Mouse (Mus musculus) brain, adult 2 months (tissue): Measurements from ENCODE around the gene Ppp1r11.

ENCODE experiments used
- DNase-seq: peaks from one replicate; pipeline ENCODE4 v3.0.0; 2011; ENCODE audit warnings: low read depth, low spot score

Gene Ppp1r11

DNA sequence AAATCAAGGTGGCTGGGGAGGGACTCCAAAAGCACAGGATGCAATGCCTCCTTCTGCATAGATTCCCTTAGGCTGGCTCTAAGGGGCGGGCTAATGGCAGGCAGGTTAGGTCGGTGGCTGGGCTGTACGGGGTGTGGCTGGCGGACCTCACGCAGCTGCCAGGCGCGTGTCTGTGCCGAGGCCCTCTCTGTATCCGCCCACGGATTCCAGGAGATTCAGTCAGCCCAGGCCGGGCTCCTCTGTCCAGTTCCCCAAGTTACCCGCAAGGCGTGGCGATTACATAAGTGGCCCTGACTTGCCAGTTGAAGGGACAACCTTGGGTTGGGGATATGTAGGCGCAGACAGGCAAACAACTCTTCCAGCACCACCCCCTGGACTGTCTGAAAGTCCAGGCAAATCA is 31.3 kb downstream of the Ppp1r11 start:
- DNase-seq, result no peak

DNA sequence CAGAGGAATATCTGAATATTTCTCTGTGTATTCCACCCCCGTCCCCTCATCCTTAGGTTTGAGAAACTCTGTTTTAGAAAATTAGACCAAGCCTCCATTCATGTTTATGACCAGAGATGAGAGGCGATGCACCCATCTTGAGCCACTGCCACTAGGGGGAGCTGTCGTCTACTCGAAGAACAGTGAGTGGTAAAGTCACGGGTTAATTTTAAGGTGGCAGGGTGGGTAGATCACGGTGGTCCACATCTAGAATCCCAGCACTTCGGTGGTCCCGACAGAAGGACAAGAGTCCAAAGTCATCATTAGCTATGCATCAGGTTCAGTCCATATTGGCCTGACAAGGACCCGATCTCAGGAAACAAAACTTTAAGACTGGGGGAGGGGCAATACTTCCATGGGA is 36.5 kb downstream of the Ppp1r11 start:
- DNase-seq, result peak; percentile 73

DNA sequence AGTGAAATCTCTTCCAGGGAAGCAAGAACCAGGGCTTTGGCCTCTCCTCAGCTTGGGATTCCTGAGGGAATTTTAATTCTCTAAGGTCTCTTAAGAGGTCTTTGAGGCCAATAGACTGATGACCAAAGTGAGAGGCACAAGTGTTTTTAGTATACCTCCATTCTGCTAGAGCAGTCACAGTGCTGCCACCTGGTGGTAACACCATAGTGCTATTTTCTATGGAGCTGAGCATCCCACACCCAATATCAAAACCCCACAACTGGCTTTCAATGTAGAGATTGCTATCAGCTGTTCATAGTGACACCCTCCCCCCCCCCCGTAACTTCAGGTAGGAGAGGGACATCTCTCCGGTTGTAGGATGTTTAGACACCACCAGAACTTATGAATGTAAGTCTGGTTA is 37.4 kb downstream of the Ppp1r11 start:
- peak; percentile 84 for DNase-seq

DNA sequence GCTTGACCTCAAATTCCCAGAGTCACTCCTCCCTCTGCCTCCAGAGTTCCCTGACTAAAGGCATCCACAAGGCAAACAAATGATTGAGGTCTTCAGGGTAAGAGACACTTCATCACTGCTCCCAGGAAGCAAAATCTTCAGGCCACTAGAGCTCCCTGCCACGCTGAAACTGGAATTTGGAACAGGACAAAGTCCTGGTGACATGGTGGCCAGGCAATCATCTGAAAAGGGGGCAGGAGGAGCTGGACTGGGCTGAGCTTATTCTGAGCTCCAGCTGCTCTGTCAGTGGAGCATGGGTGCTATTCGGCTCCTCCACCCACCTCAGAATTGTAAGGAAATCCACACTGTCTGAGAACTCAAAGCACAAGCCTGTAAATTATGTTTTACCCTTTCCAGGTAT is 39.5 kb downstream of the Ppp1r11 start:
- no peak for DNase-seq

DNA sequence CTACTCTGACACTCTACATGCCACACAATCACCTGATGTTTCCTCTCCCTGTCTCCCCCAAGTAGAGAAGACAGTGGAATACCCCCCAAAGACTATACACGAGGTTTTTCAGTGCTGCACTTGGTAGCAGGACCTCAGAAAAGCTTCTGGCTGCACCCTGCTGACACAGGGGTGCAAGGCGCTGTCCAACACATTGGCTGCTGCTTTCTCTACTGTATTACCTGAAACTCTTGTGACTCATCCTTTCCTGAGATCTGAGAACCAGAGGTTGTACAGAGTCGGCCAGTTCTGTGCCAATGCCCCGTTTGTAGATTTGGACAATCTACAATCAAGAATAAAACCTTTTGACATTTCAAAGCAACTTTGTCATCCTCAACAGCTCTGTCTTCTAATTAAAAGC is 41.7 kb downstream of the Ppp1r11 start:
- DNase-seq, result no peak

DNA sequence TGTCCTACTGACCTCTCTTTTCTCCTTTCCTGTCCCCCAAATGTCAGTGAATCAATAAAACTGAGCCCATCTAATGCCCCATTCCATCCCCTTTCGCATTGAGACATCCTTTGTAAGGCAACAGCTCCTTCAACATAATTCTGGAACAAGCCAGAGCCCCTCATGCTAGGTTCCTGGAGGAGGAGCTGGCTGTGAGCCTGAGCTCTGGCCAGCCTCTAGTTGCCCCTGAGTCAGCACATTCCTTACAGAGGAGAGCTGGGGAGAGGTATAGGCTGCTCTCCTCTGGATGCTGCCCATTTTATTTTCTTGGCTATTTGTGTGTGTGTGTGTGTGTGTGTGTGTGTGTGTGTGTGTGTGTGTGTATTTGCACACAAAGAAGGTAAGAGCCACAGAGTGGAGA is 43.3 kb downstream of the Ppp1r11 start:
- DNase-seq, result no peak

DNA sequence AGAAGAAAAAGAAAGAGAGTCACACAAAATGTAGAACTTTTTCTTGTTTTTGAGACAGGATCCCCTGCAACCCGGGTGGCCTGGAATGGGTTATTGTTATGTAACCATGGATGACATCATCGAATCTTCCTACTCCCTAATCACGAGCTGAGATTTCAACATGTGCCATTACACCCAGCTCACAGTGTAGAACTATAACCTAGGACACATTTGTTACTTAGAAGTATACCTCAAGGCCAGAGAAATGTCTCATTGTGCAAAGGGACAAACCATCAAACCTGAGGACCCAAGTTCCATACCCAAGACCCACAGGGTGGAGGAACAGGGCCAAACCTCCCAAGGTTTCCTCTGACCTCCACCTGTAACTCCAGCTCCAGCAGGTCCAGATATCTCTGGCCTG is 47.9 kb downstream of the Ppp1r11 start:
- no peak for DNase-seq

DNA sequence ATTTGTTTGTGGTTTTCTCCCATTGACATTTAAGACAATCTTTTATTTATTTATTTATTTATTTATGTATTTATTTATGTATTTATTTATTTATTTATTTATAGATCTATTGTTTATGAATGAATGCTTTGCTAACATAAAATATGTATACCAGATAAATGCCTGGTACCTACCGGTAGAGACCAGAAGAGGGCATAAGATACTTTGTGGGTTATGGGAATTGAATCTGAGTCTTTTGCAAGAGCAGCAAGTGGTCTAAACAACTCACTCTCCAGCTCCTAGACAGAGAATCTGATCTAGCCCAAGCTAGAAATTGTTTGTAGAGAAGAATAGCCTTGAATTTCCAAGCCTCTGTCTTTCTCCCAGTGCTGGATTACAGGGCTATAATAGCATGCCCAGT is 50.9 kb downstream of the Ppp1r11 start:
- peak; percentile 20 for DNase-seq

DNA sequence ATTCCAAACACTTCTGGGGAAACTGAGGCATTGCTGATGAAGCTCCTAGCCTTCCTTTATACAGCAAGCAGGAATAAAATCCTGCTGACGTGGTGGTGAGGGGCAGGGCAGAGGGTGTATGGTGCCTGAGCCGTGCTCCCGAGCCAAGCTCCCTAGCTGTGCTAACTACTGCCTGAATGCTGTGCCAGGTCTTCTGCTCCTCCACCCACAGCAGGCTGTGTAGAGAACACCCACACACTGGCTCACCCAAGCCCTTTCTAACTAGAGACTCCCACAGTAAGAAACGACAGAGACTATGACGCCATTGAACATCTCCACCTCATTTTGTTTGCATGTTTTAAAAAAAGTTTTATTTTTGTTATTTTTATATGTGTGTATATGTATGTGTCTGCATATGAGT is 51.5 kb downstream of the Ppp1r11 start:
- peak; percentile 74 for DNase-seq

DNA sequence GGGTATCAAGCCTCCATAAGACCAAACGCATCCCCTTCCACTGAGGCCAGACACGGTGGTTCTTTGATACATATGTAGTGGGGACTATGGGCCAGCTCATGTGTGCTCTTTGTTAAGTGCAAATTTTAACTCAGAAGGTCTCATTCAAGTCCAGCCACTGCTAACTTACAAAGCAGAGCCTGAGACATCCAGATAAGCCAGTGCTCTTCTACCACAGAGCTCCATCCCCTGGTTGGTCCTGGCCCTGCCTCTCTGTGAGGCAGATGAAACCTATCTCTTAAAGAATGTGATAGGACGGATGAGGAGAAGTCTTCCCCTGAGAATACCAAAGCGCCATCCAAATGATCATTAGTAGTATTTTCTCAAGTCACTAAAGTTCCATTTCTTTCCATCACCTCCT is 52.2 kb downstream of the Ppp1r11 start:
- no peak for DNase-seq
